Mouse (Mus musculus): ENCODE measurements around the gene G3bp1. TPM values are rescaled to one million over a fixed set of nuclear protein-coding genes. Genes with fewer than 3 reads are reported as not detected.

Gene G3bp1
- total RNA-seq (2021): 57.6 and 63.6 TPM in 2 replicates
- long read RNA-seq, full-length matches to known transcripts: 600 of 660 reads
- long read RNA-seq, partial matches to known transcripts: 19 of 660 reads
- long read RNA-seq, other reads (novel, unspliced or antisense): 41 of 660 reads

GRCm38 (mm10) chr11:55469048-55469843 lies at the start of gene G3bp1:
Gene G3bp1, plus strand, starts transcription at chr11:55469685.
- peak; percentile 99 for DNase-seq

GRCm38 (mm10) chr11:55422978-55423377 lies 46.5 kb upstream of the G3bp1 start, which contains the start of gene Sparc:
Gene Sparc, minus strand, starts transcription at chr11:55423183.
- no peak for DNase-seq

- peak; percentile 72 for DNase-seq
These were observed 45.7 kb upstream of the G3bp1 start for GRCm38 (mm10) chr11:55423756-55424155.

GRCm38 (mm10) chr11:55424746-55425360 lies 44.6 kb upstream of the G3bp1 start:
- DNase-seq: no peak

- peak; percentile 96 for DNase-seq
These were observed 41.1 kb upstream of the G3bp1 start for GRCm38 (mm10) chr11:55428186-55429012.

GRCm38 (mm10) chr11:55429973-55430372 lies 39.5 kb upstream of the G3bp1 start:
- DNase-seq: no peak

- DNase-seq: no peak
These were observed 36.5 kb upstream of the G3bp1 start for GRCm38 (mm10) chr11:55432981-55433380.

GRCm38 (mm10) chr11:55436089-55436488 lies 33.4 kb upstream of the G3bp1 start:
- no peak for DNase-seq

- no peak for DNase-seq
These were observed 31.5 kb upstream of the G3bp1 start for GRCm38 (mm10) chr11:55438031-55438430.

GRCm38 (mm10) chr11:55439718-55440117 lies 29.8 kb upstream of the G3bp1 start:
- DNase-seq: no peak

- no peak for DNase-seq
These were observed 24.7 kb upstream of the G3bp1 start for GRCm38 (mm10) chr11:55444772-55445171.

- peak; percentile 73 for DNase-seq
These were observed 22.9 kb upstream of the G3bp1 start for GRCm38 (mm10) chr11:55446579-55446978.

GRCm38 (mm10) chr11:55449531-55449930 lies 20.0 kb upstream of the G3bp1 start:
- DNase-seq: peak; percentile 32

- no peak for DNase-seq
These were observed 19.2 kb upstream of the G3bp1 start for GRCm38 (mm10) chr11:55450311-55450710.

GRCm38 (mm10) chr11:55453640-55454039 lies 15.8 kb upstream of the G3bp1 start:
- DNase-seq: no peak

GRCm38 (mm10) chr11:55455166-55455565 lies 14.3 kb upstream of the G3bp1 start:
- no peak for DNase-seq

- no peak for DNase-seq
These were observed 11.0 kb upstream of the G3bp1 start for GRCm38 (mm10) chr11:55458501-55458900.

GRCm38 (mm10) chr11:55459850-55460558 lies 9.5 kb upstream of the G3bp1 start:
- no peak for DNase-seq

GRCm38 (mm10) chr11:55460559-55461018 lies 8.9 kb upstream of the G3bp1 start:
- peak; percentile 31 for DNase-seq

- peak; percentile 93 for DNase-seq
These were observed 8.4 kb upstream of the G3bp1 start, which contains the start of gene Atox1 for GRCm38 (mm10) chr11:55461019-55461645. Gene Atox1, minus strand, starts transcription at chr11:55461239.

GRCm38 (mm10) chr11:55462149-55462548 lies 7.3 kb upstream of the G3bp1 start:
- no peak for DNase-seq

All from adrenal gland, postnatal 25 days (tissue).